Mouse (Mus musculus) heart, embryonic 13.5 days (tissue): ENCODE results near the gene Ppm1d. TPM values are rescaled to one million over a fixed set of nuclear protein-coding genes. Genes with fewer than 3 reads are reported as not detected.

Experiments
- ATAC-seq: fragments of 200-750 bp; cut with Nextera tagmentation; 2 replicates; pipeline ENCODE4 v1.8.0; 2017; ENCODE audit warnings: moderate TSS enrichment; ENCODE audit not compliant: insufficient number of reproducible peaks, low FRiP score, low TSS enrichment; ENCODE audit errors: extremely low read depth
- H3K27ac ChIP-seq: fragments of 300-500 bp; sonication (generic); replicated peaks from 2 replicates; pipeline ENCODE4 v1.5.1; 2015; ENCODE audit warnings: moderate library complexity, mild to moderate bottlenecking, inconsistent platforms
- H3K27me3 ChIP-seq: fragments of 300-500 bp; sonication (generic); replicated peaks from 2 replicates; pipeline ENCODE4 v1.6.1; 2015; ENCODE audit warnings: mild to moderate bottlenecking, inconsistent platforms
- H3K36me3 ChIP-seq: fragments of 300-500 bp; sonication (generic); 2 replicates; pipeline ENCODE4 v1.6.1; 2015; ENCODE audit warnings: mild to moderate bottlenecking, inconsistent platforms
- H3K4me1 ChIP-seq: fragments of 300-500 bp; sonication (generic); 2 replicates; pipeline ENCODE4 v1.6.1; 2015; ENCODE audit warnings: inconsistent platforms
- H3K4me2 ChIP-seq: fragments of 300-500 bp; sonication (generic); 2 replicates; pipeline ENCODE4 v1.6.1; 2015; ENCODE audit warnings: inconsistent platforms, mild to moderate bottlenecking, moderate library complexity
- H3K4me3 ChIP-seq: fragments of 300-500 bp; sonication (generic); 2 replicates; pipeline ENCODE4 v1.5.1; 2015; ENCODE audit warnings: moderate library complexity, mild to moderate bottlenecking, inconsistent platforms
- H3K9ac ChIP-seq: fragments of 300-500 bp; sonication (generic); 2 replicates; pipeline ENCODE4 v1.6.1; 2015; ENCODE audit warnings: inconsistent platforms, mild to moderate bottlenecking, moderate library complexity
- H3K9me3 ChIP-seq: fragments of 300-500 bp; sonication (generic); 2 replicates; pipeline ENCODE4 v1.6.1; 2016; ENCODE audit warnings: inconsistent platforms
- WGBS: fragments of 180-500 bp; shearing (Covaris S2); methylation state at CpG from one replicate; pipeline ENCODE4 v1.1.7; 2015; ENCODE audit warnings: mixed read lengths; 5-methylcytosine and 5-hydroxymethylcytosine counted together
- polyA plus RNA-seq: library from polyadenylated mRNA; unstranded; fragments of >200 nt; fragmentation: Nextera tagmentation; extraction: Ambion mirVana; gene quantifications from 2 replicates; pipeline ENCODE4 v1.2.1, GENCODE M21; 2015

Gene Ppm1d
- polyA plus RNA-seq, 1 experiment from 2014 or later = 12.0 TPM

GRCm38 (mm10) chr11:85380046-85380445, 69.0 kb downstream of the Ppm1d start:
- Histone ChIP-seq H3K36me3 (no peaks in the 10 kb centered on the region), H3K4me3 (no peak overlapping the region), H3K27ac (no peak overlapping the region), H3K9me3 (no peaks in the 10 kb centered on the region), H3K4me1 (peaks cover 4% of the 10 kb centered on the region; the same call in 1 of the 2 replicates), H3K27me3 (no peaks in the 10 kb centered on the region), H3K4me2 (no peak overlapping the region), H3K9ac (no peak overlapping the region)
- ATAC-seq = no peak
- 12% methylated on average over 1 of the region's 1 CpGs for WGBS

- no peak overlapping the region for H3K9ac ChIP-seq
- no peaks in the 10 kb centered on the region for H3K27me3 ChIP-seq
- H3K4me2 ChIP-seq = no peak overlapping the region
- no peaks in the 10 kb centered on the region for H3K9me3 ChIP-seq
- no peak for ATAC-seq
- 18% methylated on average over 4 of the region's 4 CpGs for WGBS
- no peak overlapping the region for H3K4me3 ChIP-seq
- peaks cover 3% of the 10 kb centered on the region; the same call in 1 of the 2 replicates for H3K4me1 ChIP-seq
- H3K27ac ChIP-seq = no peak overlapping the region
- no peaks in the 10 kb centered on the region for H3K36me3 ChIP-seq
Measured at GRCm38 (mm10) chr11:85382055-85382454, 71.0 kb downstream of the Ppm1d start.

- Histone ChIP-seq H3K4me2 (no peak overlapping the region), H3K4me3 (no peak overlapping the region), H3K36me3 (no peaks in the 10 kb centered on the region), H3K4me1 (no peaks in the 10 kb centered on the region), H3K9me3 (no peaks in the 10 kb centered on the region), H3K9ac (no peak overlapping the region), H3K27ac (no peak overlapping the region), H3K27me3 (no peaks in the 10 kb centered on the region)
- no peak for ATAC-seq
- WGBS = 72% methylated on average over 7 of the region's 7 CpGs
Measured at GRCm38 (mm10) chr11:85383975-85384821, 73.2 kb downstream of the Ppm1d start.

- Histone ChIP-seq H3K27me3 (no peaks in the 10 kb centered on the region), H3K4me3 (no peak overlapping the region), H3K9me3 (no peaks in the 10 kb centered on the region), H3K4me2 (no peak overlapping the region), H3K36me3 (no peaks in the 10 kb centered on the region), H3K9ac (no peak overlapping the region), H3K4me1 (peaks cover 12% of the 10 kb centered on the region; the same call in 1 of the 2 replicates), H3K27ac (peak overlapping the region; percentile 3; the same call in 1 of the 2 replicates)
- WGBS = 70% methylated on average over 12 of the region's 12 CpGs
- ATAC-seq = no peak
Measured at GRCm38 (mm10) chr11:85392179-85392863, 81.3 kb downstream of the Ppm1d start.

GRCm38 (mm10) chr11:85392864-85393220, 81.8 kb downstream of the Ppm1d start:
- Histone ChIP-seq H3K9ac (no peak overlapping the region), H3K4me3 (no peak overlapping the region), H3K27me3 (no peaks in the 10 kb centered on the region), H3K27ac (peak overlapping the region; percentile 3; the same call in 1 of the 2 replicates), H3K9me3 (no peaks in the 10 kb centered on the region), H3K4me1 (peaks cover 12% of the 10 kb centered on the region; the same call in 1 of the 2 replicates), H3K4me2 (no peak overlapping the region), H3K36me3 (no peaks in the 10 kb centered on the region)
- ATAC-seq = no peak
- WGBS = 67% methylated on average over 9 of the region's 9 CpGs

GRCm38 (mm10) chr11:85393990-85394389, 82.9 kb downstream of the Ppm1d start:
- no peaks in the 10 kb centered on the region for H3K9me3 ChIP-seq
- no peak overlapping the region for H3K4me3 ChIP-seq
- H3K27me3 ChIP-seq = no peaks in the 10 kb centered on the region
- 58% methylated on average over 3 of the region's 3 CpGs for WGBS
- no peak overlapping the region for H3K9ac ChIP-seq
- H3K27ac ChIP-seq = no peak overlapping the region
- ATAC-seq = no peak
- no peak overlapping the region for H3K4me2 ChIP-seq
- H3K4me1 ChIP-seq = peaks cover 12% of the 10 kb centered on the region; the same call in 1 of the 2 replicates
- H3K36me3 ChIP-seq = no peaks in the 10 kb centered on the region

GRCm38 (mm10) chr11:85395361-85395760, 84.3 kb downstream of the Ppm1d start:
- H3K9me3 ChIP-seq = no peaks in the 10 kb centered on the region
- H3K27me3 ChIP-seq = no peaks in the 10 kb centered on the region
- no peaks in the 10 kb centered on the region for H3K36me3 ChIP-seq
- H3K4me3 ChIP-seq = no peak overlapping the region
- H3K4me2 ChIP-seq = no peak overlapping the region
- H3K4me1 ChIP-seq = peaks cover 12% of the 10 kb centered on the region; the same call in 1 of the 2 replicates
- ATAC-seq = no peak
- no peak overlapping the region for H3K27ac ChIP-seq
- WGBS = 57% methylated on average over 7 of the region's 7 CpGs
- H3K9ac ChIP-seq = no peak overlapping the region

Other genes with a start within 250 kb of the Ppm1d start
- gene Usp32, start 171.1 kb upstream of the Ppm1d start, polyA plus RNA-seq = 3.5 and 3.9 TPM in 2 replicates
- gene 1700125H20Rik, start 140.8 kb upstream of the Ppm1d start, polyA plus RNA-seq = 0.23 and 0.45 TPM in 2 replicates
- gene Appbp2, start 76.1 kb upstream of the Ppm1d start, polyA plus RNA-seq = 35.4 and 35.7 TPM in 2 replicates
- gene Bcas3, start 41.9 kb downstream of the Ppm1d start, polyA plus RNA-seq = 17.4 and 18.3 TPM in 2 replicates